Mouse (Mus musculus) forebrain, embryonic 11.5 days (tissue): ENCODE results near the gene Rbm10. TPM values are rescaled to one million over a fixed set of nuclear protein-coding genes. Genes with fewer than 3 reads are reported as not detected.

Experiments used
- ATAC-seq: fragments of 200-750 bp; cut with Nextera tagmentation; replicated peaks from 2 replicates; pipeline ENCODE4 v1.8.0; 2017; ENCODE audit warnings: moderate TSS enrichment; ENCODE audit not compliant: low FRiP score
- DNase-seq: peaks from one replicate; pipeline ENCODE4 v3.0.0-alpha.2; 2017; ENCODE audit warnings: low spot score
- H3K27ac ChIP-seq: fragments of 300-500 bp; sonication (generic); 2 replicates; pipeline ENCODE4 v1.5.1; 2014; ENCODE audit warnings: low read depth, low read length
- H3K27me3 ChIP-seq: fragments of 300-500 bp; sonication (generic); 2 replicates; pipeline ENCODE4 v1.6.1; 2014; ENCODE audit warnings: mild to moderate bottlenecking, low read length, mixed read lengths; ENCODE audit not compliant: control insufficient read depth, insufficient read depth
- H3K36me3 ChIP-seq: fragments of 300-500 bp; sonication (generic); 2 replicates; pipeline ENCODE4 v1.6.1; 2014; ENCODE audit warnings: mild to moderate bottlenecking, low read length, moderate library complexity, mixed read lengths; ENCODE audit not compliant: control insufficient read depth, insufficient read depth
- H3K4me1 ChIP-seq: fragments of 300-500 bp; sonication (generic); replicated peaks from 2 replicates; pipeline ENCODE4 v1.6.1; 2014; ENCODE audit warnings: low read length, mixed read lengths; ENCODE audit not compliant: control insufficient read depth, insufficient read depth
- H3K4me2 ChIP-seq: fragments of 300-500 bp; sonication (generic); 2 replicates; pipeline ENCODE4 v1.6.1; 2014; ENCODE audit warnings: low read depth, mild to moderate bottlenecking, low read length, moderate library complexity, mixed read lengths; ENCODE audit not compliant: severe bottlenecking
- H3K4me3 ChIP-seq: fragments of 300-500 bp; sonication (generic); 2 replicates; pipeline ENCODE4 v1.5.1; 2014; ENCODE audit warnings: low read depth, low read length
- H3K9ac ChIP-seq: fragments of 300-500 bp; sonication (generic); 2 replicates; pipeline ENCODE4 v1.6.1; 2014; ENCODE audit warnings: low read length
- H3K9me3 ChIP-seq: fragments of 300-500 bp; sonication (generic); 2 replicates; pipeline ENCODE4 v1.6.1; 2016; ENCODE audit warnings: low read length, mixed read lengths; ENCODE audit not compliant: control insufficient read depth
- WGBS: fragments of 180-500 bp; shearing (Covaris S2); extraction: QIAGEN DNeasy Blood & Tissue Kit; methylation state at CpG from one replicate; pipeline ENCODE4 v1.1.7; 2014; 5-methylcytosine and 5-hydroxymethylcytosine counted together
- polyA plus RNA-seq: library from polyadenylated mRNA; unstranded; fragments of >200 nt; fragmentation: Nextera tagmentation; extraction: Ambion mirVana; gene quantifications from 2 replicates; pipeline ENCODE4 v1.2.1, GENCODE M21; 2014

Gene Rbm10
- polyA plus RNA-seq = 88.9 and 95.9 TPM in 2 replicates

- Histone ChIP-seq H3K4me1 (no peaks in the 10 kb centered on the region), H3K36me3 (no peaks in the 10 kb centered on the region), H3K9me3 (no peaks in the 10 kb centered on the region), H3K27me3 (no peaks in the 10 kb centered on the region), H3K27ac (peak within 1 kb of the TSS; percentile 75), H3K4me2 (peak within 1 kb of the TSS; percentile 60), H3K9ac (peak within 1 kb of the TSS; percentile 79), H3K4me3 (peak within 1 kb of the TSS; percentile 55)
- DNase-seq = peak; percentile 85
- 17% methylated on average over 46 of the region's 49 CpGs for WGBS
- peak; percentile 98 for ATAC-seq
Observed at GRCm38 (mm10) chrX:20617176-20617902, at the start of gene Rbm10, which contains the start of gene Ndufb11. Gene Rbm10, plus strand, starts transcription at chrX:20617503. Gene Ndufb11, minus strand, starts transcription at chrX:20617619.

- Histone ChIP-seq H3K9ac (no peak overlapping the region), H3K4me3 (no peak overlapping the region), H3K9me3 (no peaks in the 10 kb centered on the region), H3K4me1 (no peaks in the 10 kb centered on the region), H3K4me2 (no peak overlapping the region), H3K36me3 (no peaks in the 10 kb centered on the region), H3K27ac (no peak overlapping the region), H3K27me3 (no peaks in the 10 kb centered on the region)
- no peak for DNase-seq
- WGBS = 62% methylated on average over 2 of the region's 2 CpGs
- no peak for ATAC-seq
Observed at GRCm38 (mm10) chrX:20571024-20571423, 46.3 kb upstream of the Rbm10 start.

DNA sequence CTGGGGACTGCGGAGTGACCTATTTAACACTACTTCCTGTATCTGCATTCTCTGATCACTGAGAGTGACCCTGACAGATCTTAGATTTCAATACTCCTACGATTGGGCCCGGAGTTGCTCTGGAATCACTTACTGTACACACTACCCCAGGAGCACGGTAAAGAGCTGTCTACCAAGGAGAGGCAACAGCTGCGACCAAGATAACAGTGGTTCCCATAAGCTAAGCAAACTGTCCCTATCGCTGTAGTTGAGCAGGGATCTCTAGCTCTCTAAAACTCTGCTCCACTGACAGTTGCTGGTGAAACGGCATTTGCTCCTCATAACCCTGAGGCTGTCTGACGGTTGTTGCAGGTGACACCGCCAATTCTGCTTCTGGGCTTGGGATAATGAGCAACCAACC is 44.6 kb upstream of the Rbm10 start:
- no peak overlapping the region for H3K4me2 ChIP-seq
- WGBS = 79% methylated on average over 9 of the region's 9 CpGs
- DNase-seq = no peak

GRCm38 (mm10) chrX:20573927-20574326 is 43.4 kb upstream of the Rbm10 start:
- Histone ChIP-seq H3K27me3 (no peaks in the 10 kb centered on the region), H3K4me2 (no peak overlapping the region), H3K27ac (no peak overlapping the region), H3K9me3 (no peaks in the 10 kb centered on the region), H3K36me3 (no peaks in the 10 kb centered on the region), H3K4me3 (no peak overlapping the region), H3K4me1 (no peaks in the 10 kb centered on the region), H3K9ac (no peak overlapping the region)
- DNase-seq = no peak
- WGBS = 89% methylated on average over 4 of the region's 4 CpGs
- no peak for ATAC-seq

More for the DNA sequence above, 44.6 kb upstream of the Rbm10 start:
- Histone ChIP-seq H3K9me3 (no peaks in the 10 kb centered on the region), H3K27ac (no peak overlapping the region), H3K4me3 (no peak overlapping the region), H3K9ac (no peak overlapping the region), H3K4me1 (no peaks in the 10 kb centered on the region), H3K36me3 (no peaks in the 10 kb centered on the region), H3K27me3 (no peaks in the 10 kb centered on the region)
- ATAC-seq = no peak

- Histone ChIP-seq H3K9ac (no peak overlapping the region), H3K27me3 (no peaks in the 10 kb centered on the region), H3K4me2 (no peak overlapping the region), H3K27ac (no peak overlapping the region), H3K9me3 (no peaks in the 10 kb centered on the region), H3K4me3 (no peak overlapping the region), H3K4me1 (no peaks in the 10 kb centered on the region), H3K36me3 (no peaks in the 10 kb centered on the region)
- DNase-seq (no peak), ATAC-seq (no peak)
- WGBS = 25% methylated on average over 4 of the region's 4 CpGs
Observed at GRCm38 (mm10) chrX:20587968-20588367, 29.3 kb upstream of the Rbm10 start.

DNA sequence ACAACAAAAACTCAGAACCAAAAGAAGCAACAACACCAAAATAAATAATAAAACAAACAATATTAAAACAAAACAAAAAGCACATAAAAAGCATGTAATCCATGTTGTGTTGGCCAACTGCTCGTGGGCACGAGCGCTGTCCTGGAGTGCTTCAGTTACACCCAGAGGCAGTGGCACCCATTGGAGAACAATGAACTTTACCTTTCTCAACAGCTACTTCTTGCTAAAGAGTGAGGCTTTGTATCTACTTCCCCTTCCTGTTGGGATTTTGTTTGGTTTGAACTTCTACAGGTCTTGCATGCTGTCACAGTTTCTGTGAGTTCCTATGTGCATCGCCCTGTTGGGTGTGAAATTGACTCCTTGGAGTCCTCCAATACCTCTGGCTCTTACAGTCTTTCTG is 8.8 kb upstream of the Rbm10 start:
- H3K36me3 ChIP-seq = no peaks in the 10 kb centered on the region
- ATAC-seq (no peak), DNase-seq (no peak)
- no peak overlapping the region for H3K4me3 ChIP-seq
- no peaks in the 10 kb centered on the region for H3K27me3 ChIP-seq
- no peak overlapping the region for H3K4me2 ChIP-seq
- no peak overlapping the region for H3K27ac ChIP-seq
- 93% methylated on average over 4 of the region's 4 CpGs for whole genome bisulfite sequencing
- H3K9ac ChIP-seq = no peak overlapping the region
- H3K9me3 ChIP-seq = no peaks in the 10 kb centered on the region
- H3K4me1 ChIP-seq = no peaks in the 10 kb centered on the region

DNA sequence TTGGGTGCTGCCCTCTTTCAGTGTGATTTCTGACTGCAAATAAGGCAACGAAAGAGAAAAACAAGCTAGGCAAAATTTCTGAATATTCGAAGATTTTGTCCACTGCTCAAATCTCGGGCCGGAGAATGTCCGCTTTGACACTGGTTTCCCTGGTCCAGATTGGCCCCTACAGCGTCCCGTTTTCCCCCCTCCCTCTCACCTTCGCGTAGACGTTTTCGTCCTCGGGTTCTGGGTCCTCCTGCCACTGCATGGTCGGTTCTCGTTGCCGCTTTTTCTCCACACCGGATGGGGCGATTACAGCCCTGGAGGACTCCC is 485 bp upstream of the Rbm10 start:
- Histone ChIP-seq H3K4me2 (peak overlapping the region; percentile 48), H3K27ac (peak overlapping the region; percentile 75), H3K4me3 (peak overlapping the region; percentile 55), H3K4me1 (no peaks in the 10 kb centered on the region), H3K9ac (peak overlapping the region; percentile 61), H3K27me3 (no peaks in the 10 kb centered on the region), H3K36me3 (no peaks in the 10 kb centered on the region), H3K9me3 (no peaks in the 10 kb centered on the region)
- ATAC-seq (no peak), DNase-seq (no peak)
- WGBS = 24% methylated on average over 17 of the region's 17 CpGs

- Histone ChIP-seq H3K36me3 (no peaks in the 10 kb centered on the region), H3K9ac (peak overlapping the region; percentile 79), H3K27me3 (no peaks in the 10 kb centered on the region), H3K27ac (peak overlapping the region; percentile 70), H3K4me3 (peak overlapping the region; percentile 55), H3K9me3 (no peaks in the 10 kb centered on the region), H3K4me1 (no peaks in the 10 kb centered on the region), H3K4me2 (peak overlapping the region; percentile 60; the same call in 1 of the 2 replicates)
- peak; percentile 65 for ATAC-seq
- WGBS = 17% methylated on average over 31 of the region's 31 CpGs
- DNase-seq = no peak
Observed at GRCm38 (mm10) chrX:20617903-20618399, 648 bp downstream of the Rbm10 start.

DNA sequence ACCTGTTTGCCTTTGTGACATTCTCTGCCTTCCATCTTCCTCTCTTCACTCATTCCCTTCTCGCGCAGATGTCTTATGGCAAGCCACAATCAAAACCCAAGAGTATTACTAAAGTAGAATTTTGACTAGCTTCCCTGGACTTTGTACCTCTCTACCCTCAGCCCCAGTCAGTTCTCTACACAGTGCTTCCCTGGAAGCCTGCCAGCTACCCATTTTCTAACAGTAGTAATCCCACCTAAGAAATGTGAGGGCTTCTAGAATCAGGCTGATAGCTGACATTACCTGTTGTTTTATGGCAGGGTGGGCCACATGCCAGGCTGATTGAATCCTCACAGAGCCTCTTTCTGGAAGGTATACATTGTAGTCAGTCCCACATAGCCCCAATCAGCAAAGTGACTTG is 20.8 kb downstream of the Rbm10 start:
- no peak for DNase-seq
- Histone ChIP-seq H3K9me3 (no peaks in the 10 kb centered on the region), H3K4me3 (no peak overlapping the region), H3K27me3 (no peaks in the 10 kb centered on the region), H3K27ac (no peak overlapping the region), H3K4me2 (no peak overlapping the region), H3K4me1 (no peaks in the 10 kb centered on the region), H3K9ac (no peak overlapping the region), H3K36me3 (no peaks in the 10 kb centered on the region; the same call in 1 of the 2 replicates)
- WGBS = 98% methylated on average over 2 of the region's 2 CpGs
- ATAC-seq = no peak
